Mouse (Mus musculus) limb, embryonic 13.5 days (tissue): ENCODE results near the gene Arhgap6. TPM values are rescaled to one million over a fixed set of nuclear protein-coding genes. Genes with fewer than 3 reads are reported as not detected.

Experiments used
- ATAC-seq: fragments of 200-750 bp; cut with Nextera tagmentation; 2 replicates; pipeline ENCODE4 v1.8.0; 2017; ENCODE audit warnings: low read depth, moderate number of reproducible peaks, moderate TSS enrichment; ENCODE audit not compliant: low FRiP score
- H3K27ac ChIP-seq: fragments of 300-500 bp; sonication (generic); 2 replicates; pipeline ENCODE4 v1.5.1; 2015; ENCODE audit warnings: inconsistent platforms, mild to moderate bottlenecking, moderate library complexity
- H3K27me3 ChIP-seq: fragments of 300-500 bp; sonication (generic); 2 replicates; pipeline ENCODE4 v1.6.1; 2015; ENCODE audit warnings: mild to moderate bottlenecking, inconsistent platforms
- H3K36me3 ChIP-seq: fragments of 300-500 bp; sonication (generic); 2 replicates; pipeline ENCODE4 v1.6.1; 2015; ENCODE audit warnings: inconsistent platforms, mild to moderate bottlenecking, moderate library complexity
- H3K4me1 ChIP-seq: fragments of 300-500 bp; sonication (generic); 2 replicates; pipeline ENCODE4 v1.6.1; 2015; ENCODE audit warnings: inconsistent platforms
- H3K4me2 ChIP-seq: fragments of 300-500 bp; sonication (generic); replicated peaks from 2 replicates; pipeline ENCODE4 v1.6.1; 2015; ENCODE audit warnings: inconsistent platforms, mild to moderate bottlenecking, moderate library complexity
- H3K4me3 ChIP-seq: fragments of 300-500 bp; sonication (generic); 2 replicates; pipeline ENCODE4 v1.5.1; 2015; ENCODE audit warnings: moderate library complexity, mild to moderate bottlenecking, inconsistent platforms
- H3K9ac ChIP-seq: fragments of 300-500 bp; sonication (generic); 2 replicates; pipeline ENCODE4 v1.6.1; 2015; ENCODE audit warnings: mild to moderate bottlenecking, inconsistent platforms
- H3K9me3 ChIP-seq: fragments of 300-500 bp; sonication (generic); 2 replicates; pipeline ENCODE4 v1.6.1; 2016; ENCODE audit warnings: inconsistent platforms
- WGBS: fragments of 180-500 bp; shearing (Covaris S2); methylation state at CpG from one replicate; pipeline ENCODE4 v1.1.7; 2015; 5-methylcytosine and 5-hydroxymethylcytosine counted together
- polyA plus RNA-seq: library from polyadenylated mRNA; unstranded; fragments of >200 nt; fragmentation: Nextera tagmentation; extraction: Ambion mirVana; gene quantifications from 2 replicates; pipeline ENCODE4 v1.2.1, GENCODE M21; 2015

The Arhgap6 gene
- polyA plus RNA-seq, 1 experiment from 2014 or later, result 3.1 TPM

GRCm38 (mm10) chrX:168904086-168904485 is 109.2 kb downstream of the Arhgap6 start:
- Histone ChIP-seq H3K4me3 (no peak overlapping the region), H3K4me2 (no peak overlapping the region), H3K36me3 (no peaks in the 10 kb centered on the region), H3K9ac (no peak overlapping the region), H3K27me3 (peaks cover 9% of the 10 kb centered on the region; the same call in 1 of the 2 replicates), H3K27ac (no peak overlapping the region), H3K4me1 (no peaks in the 10 kb centered on the region), H3K9me3 (no peaks in the 10 kb centered on the region)
- no peak for ATAC-seq
- 45% methylated on average over 3 of the region's 3 CpGs for WGBS

GRCm38 (mm10) chrX:168907586-168907985 is 112.7 kb downstream of the Arhgap6 start:
- peaks cover 17% of the 10 kb centered on the region; the same call in 1 of the 2 replicates for H3K27me3 ChIP-seq
- no peak overlapping the region for H3K9ac ChIP-seq
- H3K27ac ChIP-seq, result no peak overlapping the region
- WGBS, result 51% methylated on average over 2 of the region's 2 CpGs
- no peaks in the 10 kb centered on the region for H3K36me3 ChIP-seq
- no peak overlapping the region for H3K4me3 ChIP-seq
- H3K4me1 ChIP-seq, result no peaks in the 10 kb centered on the region
- H3K4me2 ChIP-seq, result no peak overlapping the region
- ATAC-seq, result no peak
- H3K9me3 ChIP-seq, result no peaks in the 10 kb centered on the region

GRCm38 (mm10) chrX:168913519-168913918 is 118.6 kb downstream of the Arhgap6 start:
- H3K4me1 ChIP-seq, result no peaks in the 10 kb centered on the region
- no peak for ATAC-seq

GRCm38 (mm10) chrX:168920942-168921341 is 126.0 kb downstream of the Arhgap6 start:
- no peak overlapping the region for H3K4me2 ChIP-seq
- H3K36me3 ChIP-seq, result no peaks in the 10 kb centered on the region
- no peaks in the 10 kb centered on the region for H3K4me1 ChIP-seq
- H3K27ac ChIP-seq, result no peak overlapping the region
- no peaks in the 10 kb centered on the region for H3K9me3 ChIP-seq
- peaks cover 6% of the 10 kb centered on the region; the same call in 1 of the 2 replicates for H3K27me3 ChIP-seq
- no peak overlapping the region for H3K9ac ChIP-seq
- ATAC-seq, result no peak
- 79% methylated on average over 2 of the region's 2 CpGs for WGBS
- no peak overlapping the region for H3K4me3 ChIP-seq

More at GRCm38 (mm10) chrX:168913519-168913918, 118.6 kb downstream of the Arhgap6 start:
- Histone ChIP-seq H3K27me3 (peaks cover 12% of the 10 kb centered on the region; the same call in 1 of the 2 replicates), H3K4me2 (no peak overlapping the region), H3K4me3 (no peak overlapping the region), H3K9ac (no peak overlapping the region), H3K9me3 (no peaks in the 10 kb centered on the region), H3K27ac (no peak overlapping the region), H3K36me3 (no peaks in the 10 kb centered on the region)

GRCm38 (mm10) chrX:168932420-168932819 is 137.5 kb downstream of the Arhgap6 start:
- Histone ChIP-seq H3K4me2 (no peak overlapping the region), H3K9me3 (no peaks in the 10 kb centered on the region), H3K4me3 (no peak overlapping the region), H3K27me3 (peaks cover 15% of the 10 kb centered on the region; the same call in 1 of the 2 replicates), H3K9ac (no peak overlapping the region), H3K4me1 (no peaks in the 10 kb centered on the region), H3K36me3 (no peaks in the 10 kb centered on the region), H3K27ac (no peak overlapping the region)
- ATAC-seq, result no peak
- WGBS, result 79% methylated on average over 1 of the region's 1 CpGs

GRCm38 (mm10) chrX:168935447-168935846 is 140.5 kb downstream of the Arhgap6 start:
- 7% methylated on average over 3 of the region's 3 CpGs for WGBS
- no peak overlapping the region for H3K27ac ChIP-seq
- H3K9ac ChIP-seq, result no peak overlapping the region
- H3K9me3 ChIP-seq, result no peaks in the 10 kb centered on the region
- H3K4me1 ChIP-seq, result no peaks in the 10 kb centered on the region
- H3K4me3 ChIP-seq, result no peak overlapping the region
- peaks cover 20% of the 10 kb centered on the region; the same call in 1 of the 2 replicates for H3K27me3 ChIP-seq
- no peak for ATAC-seq
- H3K4me2 ChIP-seq, result no peak overlapping the region
- no peaks in the 10 kb centered on the region for H3K36me3 ChIP-seq

- Histone ChIP-seq H3K27me3 (peaks cover 24% of the 10 kb centered on the region; the same call in 1 of the 2 replicates), H3K4me3 (no peak overlapping the region), H3K4me1 (no peaks in the 10 kb centered on the region), H3K9ac (no peak overlapping the region), H3K9me3 (no peaks in the 10 kb centered on the region), H3K27ac (no peak overlapping the region), H3K36me3 (no peaks in the 10 kb centered on the region), H3K4me2 (no peak overlapping the region)
- no peak for ATAC-seq
- 46% methylated on average over 4 of the region's 4 CpGs for WGBS
Observed at GRCm38 (mm10) chrX:168937941-168938340, 143.0 kb downstream of the Arhgap6 start.

- WGBS, result 78% methylated on average over 5 of the region's 5 CpGs
- Histone ChIP-seq H3K27ac (no peak overlapping the region), H3K9ac (no peak overlapping the region), H3K4me1 (no peaks in the 10 kb centered on the region), H3K9me3 (no peaks in the 10 kb centered on the region), H3K4me2 (no peak overlapping the region), H3K36me3 (no peaks in the 10 kb centered on the region), H3K27me3 (peaks cover 19% of the 10 kb centered on the region; the same call in 1 of the 2 replicates), H3K4me3 (no peak overlapping the region)
- no peak for ATAC-seq
Observed at GRCm38 (mm10) chrX:168941684-168942083, 146.8 kb downstream of the Arhgap6 start.

- Histone ChIP-seq H3K9ac (no peak overlapping the region), H3K27me3 (peaks cover 11% of the 10 kb centered on the region; the same call in 1 of the 2 replicates), H3K4me1 (no peaks in the 10 kb centered on the region), H3K4me3 (no peak overlapping the region), H3K4me2 (no peak overlapping the region), H3K9me3 (no peaks in the 10 kb centered on the region), H3K27ac (no peak overlapping the region), H3K36me3 (no peaks in the 10 kb centered on the region)
- no peak for ATAC-seq
- 76% methylated on average over 4 of the region's 4 CpGs for whole genome bisulfite sequencing
Observed at GRCm38 (mm10) chrX:168943217-168943616, 148.3 kb downstream of the Arhgap6 start.

- 54% methylated on average over 1 of the region's 1 CpGs for WGBS
- Histone ChIP-seq H3K36me3 (no peaks in the 10 kb centered on the region), H3K4me1 (no peaks in the 10 kb centered on the region), H3K4me2 (no peak overlapping the region), H3K4me3 (no peak overlapping the region), H3K27me3 (peaks cover 14% of the 10 kb centered on the region; the same call in 1 of the 2 replicates), H3K27ac (no peak overlapping the region), H3K9me3 (no peaks in the 10 kb centered on the region), H3K9ac (no peak overlapping the region)
- ATAC-seq, result no peak
Observed at GRCm38 (mm10) chrX:168975444-168975843, 180.5 kb downstream of the Arhgap6 start.

- H3K36me3 ChIP-seq, result no peaks in the 10 kb centered on the region
- no peaks in the 10 kb centered on the region for H3K9me3 ChIP-seq
- H3K27ac ChIP-seq, result no peak overlapping the region
- H3K9ac ChIP-seq, result no peak overlapping the region
- ATAC-seq, result no peak
- no peaks in the 10 kb centered on the region for H3K4me1 ChIP-seq
- 55% methylated on average over 3 of the region's 3 CpGs for WGBS
- H3K27me3 ChIP-seq, result peaks cover 20% of the 10 kb centered on the region
- no peak overlapping the region for H3K4me3 ChIP-seq
- H3K4me2 ChIP-seq, result no peak overlapping the region
Observed at GRCm38 (mm10) chrX:168977776-168978175, 182.9 kb downstream of the Arhgap6 start.

GRCm38 (mm10) chrX:168980370-168980769 is 185.5 kb downstream of the Arhgap6 start:
- no peak overlapping the region for H3K9ac ChIP-seq
- no peaks in the 10 kb centered on the region for H3K9me3 ChIP-seq
- H3K27ac ChIP-seq, result no peak overlapping the region
- no peaks in the 10 kb centered on the region for H3K36me3 ChIP-seq
- H3K4me2 ChIP-seq, result no peak overlapping the region
- H3K27me3 ChIP-seq, result peaks cover 26% of the 10 kb centered on the region
- no peak for ATAC-seq
- no peak overlapping the region for H3K4me3 ChIP-seq
- WGBS, result 88% methylated on average over 2 of the region's 2 CpGs
- H3K4me1 ChIP-seq, result no peaks in the 10 kb centered on the region

- no peak for ATAC-seq
- 69% methylated on average over 1 of the region's 1 CpGs for WGBS
- H3K4me3 ChIP-seq, result no peak overlapping the region
- no peak overlapping the region for H3K4me2 ChIP-seq
- H3K27ac ChIP-seq, result no peak overlapping the region
- peaks cover 26% of the 10 kb centered on the region for H3K27me3 ChIP-seq
- no peaks in the 10 kb centered on the region for H3K9me3 ChIP-seq
- no peak overlapping the region for H3K9ac ChIP-seq
- no peaks in the 10 kb centered on the region for H3K4me1 ChIP-seq
- H3K36me3 ChIP-seq, result no peaks in the 10 kb centered on the region
Observed at GRCm38 (mm10) chrX:169007066-169007465, 212.2 kb downstream of the Arhgap6 start.
